Mouse (Mus musculus): ENCODE results near the gene Dusp23. TPM values are rescaled to one million over a fixed set of nuclear protein-coding genes. Genes with fewer than 3 reads are reported as not detected.

Dusp23 gene
- 8.6 and 10.5 TPM in 2 replicates for polyA plus RNA-seq (2012; rRNA removed)

DNA sequence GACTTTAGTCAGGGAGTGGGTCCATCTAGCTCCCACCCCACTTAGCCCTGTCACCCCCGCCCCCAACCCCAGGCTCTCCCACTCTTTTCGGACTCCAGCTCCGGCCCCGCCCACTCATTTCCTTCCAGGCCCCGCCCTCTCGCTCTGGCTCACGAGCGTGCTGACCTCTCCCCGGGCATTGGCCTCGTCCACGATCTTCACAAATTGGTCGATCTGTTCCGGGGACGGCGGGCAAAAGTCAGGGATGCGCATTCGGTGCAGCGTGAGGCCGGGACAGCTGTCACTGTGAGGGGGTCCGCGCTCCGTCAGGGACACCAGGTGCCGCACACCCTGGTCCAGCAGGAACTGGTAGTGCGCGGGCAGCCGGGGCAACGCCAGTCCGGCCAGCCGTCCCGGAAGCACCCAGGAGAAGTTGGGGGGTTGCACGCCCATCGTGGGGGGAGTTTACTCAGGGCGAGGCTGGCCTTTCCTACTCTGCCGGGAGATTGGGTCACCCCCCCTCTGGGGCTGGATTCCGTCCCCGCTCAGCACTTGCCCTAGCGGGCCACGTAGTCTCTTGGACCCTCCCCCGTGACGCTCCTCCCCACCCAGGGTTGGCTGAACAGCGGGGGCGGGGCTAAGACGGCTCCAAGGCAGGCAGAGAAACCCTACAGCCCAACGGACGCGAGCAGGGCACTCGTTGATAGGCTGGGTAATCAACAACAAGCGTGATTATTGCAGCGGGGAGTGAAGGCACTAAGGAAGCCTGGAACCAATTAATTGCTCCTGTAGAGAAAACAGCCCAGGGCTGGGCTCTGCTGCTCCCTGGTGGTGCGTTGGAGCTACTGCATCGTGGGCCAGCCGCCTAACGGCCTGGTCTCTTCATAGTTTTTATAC lies at the start of gene Dusp23:
TSS of gene Dusp23 (minus strand) at position 512 of the 876 bp plus-strand sequence.

DNA sequence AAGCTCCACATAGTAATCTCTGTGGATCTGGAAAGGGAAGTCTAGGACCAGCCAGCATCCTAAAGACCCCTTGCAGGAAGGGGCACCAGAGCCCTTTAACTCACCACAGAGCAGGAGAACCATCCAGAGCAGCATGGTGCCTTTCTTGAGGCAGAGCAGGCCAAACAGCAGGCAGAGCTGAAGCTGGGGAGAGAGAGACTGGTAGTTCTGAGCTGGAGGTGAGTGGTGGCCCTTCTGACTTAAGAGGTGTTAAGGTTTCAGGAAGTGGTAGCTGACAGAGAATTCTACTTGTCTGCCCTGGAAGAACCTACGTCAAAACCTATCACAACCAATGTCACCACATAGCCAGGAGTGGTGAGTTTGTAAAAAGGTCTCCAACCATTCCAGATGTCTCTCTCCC lies 30.4 kb downstream of the Dusp23 start, which contains the start of gene Fcrl6:
TSS of gene Fcrl6 (minus strand) at position 226 of the 400 bp plus-strand sequence.

DNA sequence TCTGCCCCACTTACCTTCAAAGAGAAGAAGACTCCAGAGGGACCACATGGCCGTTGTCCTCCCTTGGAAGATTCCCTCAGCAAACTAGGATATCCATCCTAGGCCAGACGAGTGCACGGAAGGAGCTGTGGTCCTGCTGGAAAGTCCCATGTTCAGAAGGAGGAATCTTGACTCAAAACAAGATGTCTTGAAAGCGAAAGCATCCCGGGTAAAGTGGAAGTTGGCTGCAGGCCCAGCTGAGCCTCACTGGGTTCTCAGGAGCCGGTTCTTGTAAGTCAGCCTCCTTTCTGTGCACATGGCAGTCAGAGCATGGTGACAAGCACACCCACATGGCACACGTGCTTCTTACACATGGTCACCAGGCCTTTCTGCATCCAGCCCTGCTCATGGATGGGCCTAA lies 42.4 kb downstream of the Dusp23 start, which contains the start of gene Slamf8:
TSS of gene Slamf8 (minus strand) at position 184 of the 400 bp plus-strand sequence.

Other genes with a start within 250 kb of the Dusp23 start
- gene Slamf9, start 157.6 kb downstream of the Dusp23 start, polyA plus RNA-seq (2012; rRNA removed): 0.28 and 0.30 TPM in 2 replicates
- gene Igsf9, start 151.2 kb downstream of the Dusp23 start, polyA plus RNA-seq (2012; rRNA removed): 120 and 129 TPM in 2 replicates
- gene Tagln2, start 132.9 kb downstream of the Dusp23 start, polyA plus RNA-seq (2012; rRNA removed): 48.1 and 64.7 TPM in 2 replicates
- 2.4 and 2.7 TPM in 2 replicates for gene Cfap45, start 112.2 kb downstream of the Dusp23 start, polyA plus RNA-seq (2012; rRNA removed)
- 0.23 and 0.33 TPM in 2 replicates for gene Vsig8, start 77.0 kb downstream of the Dusp23 start, polyA plus RNA-seq (2012; rRNA removed)
- gene Slamf8, start 42.4 kb downstream of the Dusp23 start, polyA plus RNA-seq (2012; rRNA removed): 0.09 and 0.29 TPM in 2 replicates
- gene Fcrl6, start 30.4 kb downstream of the Dusp23 start, polyA plus RNA-seq (2012; rRNA removed): 0.10 and 0.15 TPM in 2 replicates
- gene Crp, start 65.1 kb upstream of the Dusp23 start, polyA plus RNA-seq (2012; rRNA removed): 0.02 TPM in 1 of 2 replicates, not detected in the other